Mouse (Mus musculus): ENCODE results near the gene Gm8439.

Gm8439 gene

GRCm38 (mm10) chr4:120612304-120613080, 23.9 kb downstream of the Gm8439 start:
- DNase-seq (ENCODE audit: low read depth, low spot score) = peak; percentile 13

- peak; percentile 36 for DNase-seq (ENCODE audit: low read depth, low spot score)
Observed at GRCm38 (mm10) chr4:120613691-120614329, 25.3 kb downstream of the Gm8439 start.

DNA sequence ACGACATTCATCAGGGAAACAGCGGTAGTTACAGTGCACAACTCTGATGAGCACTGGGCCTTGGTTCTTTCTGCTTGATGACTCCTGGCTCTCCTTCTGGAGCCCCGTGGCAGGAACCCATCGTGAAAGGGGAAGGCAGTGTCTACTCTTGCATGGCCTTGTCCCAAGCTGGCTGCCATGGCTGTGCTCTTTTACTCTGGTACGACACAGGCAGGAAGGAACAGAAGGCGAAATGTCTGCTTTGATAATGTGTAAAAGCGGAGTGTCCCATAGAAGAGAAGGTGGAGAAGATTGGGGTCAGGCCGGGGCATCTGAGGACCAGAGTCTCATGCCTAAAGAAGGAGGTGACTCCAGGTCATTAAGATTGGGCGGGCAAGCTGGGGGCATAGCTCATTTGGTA, 26.1 kb downstream of the Gm8439 start:
- peak; percentile 37 for DNase-seq (ENCODE audit: low read depth, low spot score)

- DNase-seq (ENCODE audit: low read depth, low spot score) = peak; percentile 62
Observed at GRCm38 (mm10) chr4:120615528-120616081, 27.1 kb downstream of the Gm8439 start.

GRCm38 (mm10) chr4:120616199-120617025, 27.9 kb downstream of the Gm8439 start:
- DNase-seq (ENCODE audit: low read depth, low spot score) = no peak

GRCm38 (mm10) chr4:120627728-120628127, 39.2 kb downstream of the Gm8439 start:
- DNase-seq (ENCODE audit: low read depth, low spot score) = no peak

GRCm38 (mm10) chr4:120630218-120630931, 41.8 kb downstream of the Gm8439 start:
- DNase-seq (ENCODE audit: low read depth, low spot score) = no peak

DNA sequence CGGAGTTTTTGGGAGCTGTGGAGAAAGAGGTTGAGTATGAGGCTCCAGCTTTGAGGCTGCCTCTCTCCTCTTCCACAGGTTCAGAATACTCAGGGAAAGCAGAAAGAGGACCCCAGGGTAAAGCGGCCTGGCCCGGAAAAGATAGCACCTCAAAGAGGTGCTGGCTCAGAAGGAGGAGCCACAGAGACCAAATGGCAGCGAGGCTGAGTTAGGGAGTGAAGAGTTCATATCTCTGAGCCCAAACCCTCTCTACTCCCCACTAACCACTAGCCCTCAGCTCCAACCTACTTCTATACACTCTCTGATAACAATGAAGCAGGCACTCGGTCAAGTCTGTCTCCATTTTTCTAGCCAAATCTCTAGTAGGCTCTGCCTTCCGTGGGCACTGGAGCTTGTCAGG, 43.3 kb downstream of the Gm8439 start:
- no peak for DNase-seq (ENCODE audit: low read depth, low spot score)

DNA sequence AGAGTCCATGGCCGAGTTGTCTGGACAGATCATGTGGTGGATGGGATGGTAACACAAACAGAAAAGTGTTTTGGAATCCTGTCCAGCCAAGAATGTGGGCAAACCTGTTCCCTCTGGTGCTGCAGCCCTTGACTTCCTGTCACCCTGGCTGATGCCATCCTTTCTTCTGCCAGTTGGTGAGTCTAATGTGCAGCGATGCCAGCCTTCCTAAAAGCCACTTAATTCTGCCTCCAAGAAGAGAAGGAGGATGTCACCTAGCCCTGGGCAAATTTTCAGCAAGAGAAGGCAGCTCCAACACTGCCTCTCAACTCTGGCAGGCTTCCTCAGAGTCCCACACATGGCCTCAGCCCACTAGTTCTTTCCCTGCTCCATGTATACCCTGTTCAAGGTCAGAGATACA, 46.8 kb downstream of the Gm8439 start:
- no peak for DNase-seq (ENCODE audit: low read depth, low spot score)

DNA sequence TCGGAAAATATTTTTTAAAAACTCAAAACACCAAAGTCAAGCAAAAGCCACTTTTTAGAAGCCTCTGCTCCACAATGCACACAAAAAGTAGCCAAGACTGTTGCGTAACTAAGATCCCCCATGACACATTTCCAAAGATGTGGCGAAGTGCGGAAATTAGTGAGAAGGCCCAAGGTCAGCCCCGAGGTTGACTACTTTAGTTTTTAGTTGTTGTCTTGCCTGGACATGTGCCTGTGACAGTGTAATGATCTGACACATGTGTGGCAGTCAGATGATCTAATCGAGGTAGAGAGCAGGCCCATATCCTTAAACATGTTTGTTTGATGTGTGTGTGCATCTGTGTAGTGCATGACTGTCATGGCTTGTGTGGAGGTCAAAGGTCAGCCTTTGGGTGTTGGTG, 53.4 kb downstream of the Gm8439 start:
- no peak for DNase-seq (ENCODE audit: low read depth, low spot score)

GRCm38 (mm10) chr4:120643899-120644298, 55.4 kb downstream of the Gm8439 start:
- DNase-seq (ENCODE audit: low read depth, low spot score) = no peak

- DNase-seq (ENCODE audit: low read depth, low spot score) = no peak
Observed at GRCm38 (mm10) chr4:120649369-120650207, 61.0 kb downstream of the Gm8439 start.

DNA sequence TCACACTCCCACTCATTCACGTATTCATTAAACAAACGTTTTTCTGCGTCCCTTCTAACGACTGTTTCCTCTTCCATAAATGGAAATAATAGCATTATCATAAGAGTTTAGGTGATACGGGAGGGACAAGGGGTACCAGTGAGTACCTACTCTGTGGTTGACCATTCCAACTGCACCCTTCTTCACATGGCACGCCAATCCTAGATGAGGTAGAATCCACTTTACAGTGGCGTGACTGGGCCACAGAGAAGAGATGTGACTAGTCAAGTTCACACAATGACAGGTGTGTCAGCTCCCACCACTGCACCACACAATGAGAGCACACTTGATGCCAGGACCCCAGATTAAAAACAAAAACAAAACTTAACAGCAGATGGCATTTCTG, 61.7 kb downstream of the Gm8439 start:
- DNase-seq (ENCODE audit: low read depth, low spot score) = no peak

GRCm38 (mm10) chr4:120655898-120656297, 67.4 kb downstream of the Gm8439 start:
- DNase-seq (ENCODE audit: low read depth, low spot score) = no peak
